Mouse (Mus musculus) E14TG2a.4 (cell line): Measurements from ENCODE around the gene Kcnj13.

Experiments
- CTCF ChIP-seq: conservative IDR thresholded peaks from 2 replicates; pipeline ENCODE4 v1.5.1; 2014; ENCODE audit warnings: low read length
- POU5F1 ChIP-seq: IDR thresholded peaks from 2 replicates; pipeline ENCODE4 v1.6.1; 2014; ENCODE audit warnings: low read length, borderline replicate concordance

GRCm38 (mm10) chr1:87394594-87394993 lies at the start of gene Kcnj13:
- TF ChIP-seq CTCF (no peak), POU5F1 (no peak)
